Mouse (Mus musculus) CH12.LX (cell line): Measurements from ENCODE around the gene Fcgr4. TPM values are rescaled to one million over a fixed set of nuclear protein-coding genes. Genes with fewer than 3 reads are reported as not detected.
"Not testable (repeated sequence)": the region's sequence is repeated elsewhere in the genome, so short reads cannot be mapped to it uniquely, and the experiment has no call there.

Source experiments
- DNase-seq: peaks from one replicate; pipeline ENCODE4 v3.0.0-alpha.2; 2013; ENCODE audit errors: extremely low read depth
- H3K27ac ChIP-seq: 2 replicates; pipeline ENCODE4 v1.5.1; 2012; ENCODE audit warnings: low read depth, mild to moderate bottlenecking, control low read depth, moderate library complexity; ENCODE audit not compliant: insufficient read depth
- H3K27me3 ChIP-seq: replicated peaks from 2 replicates; pipeline ENCODE3; 2012; ENCODE audit warnings: inconsistent platforms
- H3K36me3 ChIP-seq, 2 experiments: replicated peaks in 1 of 2; 2 replicates each; pipeline versions ENCODE3 to v1.6.1; 2012; ENCODE audit warnings: inconsistent platforms in 1 of 2, low read length in 1 of 2, mild to moderate bottlenecking in 1 of 2, mixed read lengths in 1 of 2, moderate library complexity in 1 of 2; ENCODE audit not compliant: control insufficient read depth in 1 of 2, insufficient read depth in 1 of 2
- H3K4me1 ChIP-seq, 2 experiments: 2 replicates each; pipeline ENCODE4 v1.6.1; 2012; ENCODE audit warnings: inconsistent platforms in 1 of 2, moderate library complexity in 1 of 2; ENCODE audit not compliant: insufficient read depth in 2 of 2, control insufficient read depth in 1 of 2
- H3K4me2 ChIP-seq: 2 replicates; pipeline ENCODE4 v1.6.1; 2012; ENCODE audit warnings: low read depth, mild to moderate bottlenecking, control low read depth; ENCODE audit not compliant: poor library complexity, insufficient read depth, severe bottlenecking
- H3K4me3 ChIP-seq, 3 experiments: fragments of 150-350 bp in 1 of 3; sonication (generic) in 1 of 3; replicated peaks in 1 of 3; 2 replicates each; pipeline versions ENCODE3 to v1.5.1; 2011 to 2012; ENCODE audit warnings: low read depth in 2 of 3, low read length in 2 of 3, mild to moderate bottlenecking in 2 of 3, moderate library complexity in 2 of 3, control low read depth in 1 of 3, improper control_type of control experiment in 1 of 3, inconsistent platforms in 1 of 3, mixed read lengths in 1 of 3; ENCODE audit not compliant: poor library complexity in 1 of 3
- H3K79me2 ChIP-seq: replicated peaks from 2 replicates; pipeline ENCODE4 v1.6.1; 2012; ENCODE audit warnings: mild to moderate bottlenecking, moderate library complexity; ENCODE audit not compliant: control insufficient read depth, poor library complexity, insufficient read depth, severe bottlenecking; ENCODE audit errors: extremely low read depth
- H3K9ac ChIP-seq: 2 replicates; pipeline ENCODE4 v1.6.1; 2012; ENCODE audit warnings: low read depth, mild to moderate bottlenecking, control low read depth, moderate library complexity; ENCODE audit not compliant: insufficient read depth
- H3K9me3 ChIP-seq: replicated peaks from 2 replicates; pipeline ENCODE3; 2012; ENCODE audit warnings: low read length, inconsistent platforms, mixed read lengths
- BHLHE40 ChIP-seq: IDR thresholded peaks from 2 replicates; pipeline ENCODE4 v1.6.1; 2011; ENCODE audit warnings: mild to moderate bottlenecking, low read depth, low read length, improper control_type of control experiment
- EP300 ChIP-seq: IDR thresholded peaks from 2 replicates; pipeline ENCODE4 v1.6.1; 2011; ENCODE audit warnings: low read length, improper control_type of control experiment
- GABPA ChIP-seq: IDR thresholded peaks from 2 replicates; pipeline ENCODE4 v1.6.1; 2012; ENCODE audit warnings: low read depth, low read length, improper control_type of control experiment, inconsistent platforms; ENCODE audit not compliant: insufficient replicate concordance
- KAT2A ChIP-seq: IDR thresholded peaks from 2 replicates; pipeline ENCODE4 v1.6.1; 2012; ENCODE audit warnings: low read length, improper control_type of control experiment, inconsistent platforms; ENCODE audit not compliant: insufficient replicate concordance
- MAZ ChIP-seq: IDR thresholded peaks from 2 replicates; pipeline ENCODE4 v1.6.1; 2012; ENCODE audit warnings: low read depth, mild to moderate bottlenecking, inconsistent platforms, low read length, improper control_type of control experiment, moderate library complexity
- MEF2A ChIP-seq: IDR thresholded peaks from 2 replicates; pipeline ENCODE4 v1.6.1; 2014; ENCODE audit warnings: low read depth, mild to moderate bottlenecking, inconsistent platforms, low read length, improper control_type of control experiment, borderline replicate concordance
- POLR2A ChIP-seq: IDR thresholded peaks from 2 replicates; pipeline ENCODE4 v1.6.1; 2011; ENCODE audit warnings: low read depth, mild to moderate bottlenecking, improper control_type of control experiment, low read length
- RAD21 ChIP-seq: IDR thresholded peaks from 2 replicates; pipeline ENCODE4 v1.6.1; 2011; ENCODE audit warnings: low read depth, mild to moderate bottlenecking, low read length, improper control_type of control experiment, moderate library complexity
- SMC3 ChIP-seq: IDR thresholded peaks from 2 replicates; pipeline ENCODE4 v1.6.1; 2011; ENCODE audit warnings: low read depth, low read length, improper control_type of control experiment
- TCF12 ChIP-seq: IDR thresholded peaks from 2 replicates; pipeline ENCODE4 v1.6.1; 2014; ENCODE audit warnings: low read depth, mild to moderate bottlenecking, inconsistent platforms, low read length, improper control_type of control experiment
- ZMIZ1 ChIP-seq: IDR thresholded peaks from 2 replicates; pipeline ENCODE4 v1.6.1; 2012; ENCODE audit warnings: low read depth, mild to moderate bottlenecking, inconsistent platforms, low read length, improper control_type of control experiment
- ZNF384 ChIP-seq: IDR thresholded peaks from 2 replicates; pipeline ENCODE4 v1.6.1; 2012; ENCODE audit warnings: low read depth, low read length, improper control_type of control experiment, inconsistent platforms
- dilution Hi-C: fragments of 300-500 bp; cut with MboI; formaldehyde crosslinking; loops from 2 replicates; pipeline ENCODE4 v1.14.3; 2020; ENCODE audit warnings: low sequenced_read_pairs; ENCODE audit not compliant: extremely low pct_unique_long_range_greater_than_20kb, extremely low pct_ligation_motif_present
- in situ Hi-C: fragments of 300-500 bp; cut with MboI; formaldehyde crosslinking; loops from 3 replicates; pipeline ENCODE4 v1.14.3; 2019; ENCODE audit warnings: low sequenced_read_pairs, low pct_ligation_motif_present, low pct_unique_long_range_greater_than_20kb, mixed read lengths
- polyA plus RNA-seq: library from polyadenylated mRNA; unstranded; fragments of >175 nt; gene quantifications from 2 replicates; pipeline ENCODE4 v1.2.1, GENCODE M21; 2012; ENCODE audit warnings: low read depth; ENCODE audit not compliant: insufficient read length
- total RNA-seq, 2 experiments: library from RNA; depleted of rRNA; stranded (reverse); fragments of 300-350 nt in 1 of 2; fragments of >200 nt in 1 of 2; gene quantifications; 2 replicates each; pipeline ENCODE4 v1.2.3; 2012 to 2014

Gene Fcgr4
- total and polyA plus RNA-seq, 3 experiments, result 41.8 to 56.8 (median 52.8) TPM

DNA sequence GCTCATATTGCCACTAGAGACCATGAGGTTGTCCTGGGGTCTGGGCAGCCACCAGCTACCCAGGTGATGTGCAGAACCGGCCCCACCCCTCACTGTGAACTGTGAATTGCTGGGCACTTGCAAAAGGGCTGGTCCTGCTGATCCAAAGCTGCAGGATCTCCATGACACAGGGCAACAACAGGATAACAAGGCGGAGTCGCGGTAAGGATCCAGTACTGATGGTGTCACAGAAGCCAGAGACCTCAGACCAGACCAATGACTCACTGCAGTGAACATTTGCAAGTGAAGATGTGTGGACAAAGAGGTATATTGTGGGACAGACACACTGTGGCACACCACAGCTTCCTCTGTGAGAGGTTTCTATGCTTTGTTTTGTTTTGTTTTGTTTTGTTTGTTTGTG is 40.1 kb upstream of the Fcgr4 start:
- dilution Hi-C loops, result no loop called here
- no peak overlapping the region for H3K4me2 ChIP-seq
- in situ Hi-C loops, result loop anchor here (25.0 kb wide), 1 partner anchor 341 kb away; the partner anchor contains the start of gene Olfml2b

GRCm38 (mm10) chr1:170981679-170982078 is 37.0 kb upstream of the Fcgr4 start:
- H3K27me3 ChIP-seq, H3K36me3 ChIP-seq, H3K4me3 ChIP-seq, dilution Hi-C loops, H3K9ac ChIP-seq, H3K27ac ChIP-seq, H3K79me2 ChIP-seq, DNase-seq, H3K9me3 ChIP-seq, H3K4me2 ChIP-seq: not testable (repeated sequence)
- H3K4me1 ChIP-seq, result peaks cover 11 to 47% of the 10 kb centered on the region in 2 experiments; a peak in 3 of 4 replicates
- in situ Hi-C loops, result loop anchor here (5.0 to 25.0 kb wide), 2 partner anchors 69 to 344 kb away; partner anchors contain the start of genes Fcrlb and Olfml2b

More for the DNA sequence above, 40.1 kb upstream of the Fcgr4 start:
- Histone ChIP-seq H3K4me1 (peaks cover 17 to 57% of the 10 kb centered on the region in 2 experiments), H3K27me3 (no peaks in the 10 kb centered on the region), H3K4me3 (no peak overlapping the region), H3K79me2 (no peaks in the 10 kb centered on the region; the same call in 1 of the 2 replicates), H3K9me3 (peaks cover 5% of the 10 kb centered on the region), H3K36me3 (no peaks in the 10 kb centered on the region), H3K27ac (no peak overlapping the region), H3K9ac (no peak overlapping the region)
- TF ChIP-seq ZMIZ1 (no peak), RAD21 (no peak), GABPA (no peak), POLR2A (no peak), EP300 (no peak), SMC3 (no peak), MEF2A (no peak)
- no peak for DNase-seq

DNA sequence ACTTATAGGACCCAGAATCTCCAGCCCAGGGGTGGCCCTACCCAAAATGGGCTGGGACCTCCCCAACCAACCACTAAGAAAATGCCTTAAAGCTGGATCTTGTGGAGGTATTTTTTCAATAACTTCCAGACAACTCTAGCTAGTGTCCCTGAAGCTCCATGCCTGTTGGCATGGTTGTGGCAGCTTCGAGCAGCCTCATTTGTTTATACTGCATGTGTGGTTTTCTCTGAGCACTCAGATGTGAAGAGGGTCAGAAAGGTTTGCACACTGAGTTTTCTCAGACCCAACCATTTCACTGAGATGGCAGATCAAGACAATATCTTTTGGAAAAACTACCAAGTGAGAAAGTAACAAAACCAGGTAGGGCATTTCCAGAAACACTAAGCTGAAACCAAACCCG is 36.4 kb upstream of the Fcgr4 start:
- no peak for DNase-seq
- Histone ChIP-seq H3K79me2 (no peaks in the 10 kb centered on the region), H3K4me3 (no peak overlapping the region), H3K27me3 (no peaks in the 10 kb centered on the region), H3K4me2 (peak overlapping the region; percentile 75; the same call in 1 of the 2 replicates), H3K9ac (no peak overlapping the region), H3K9me3 (peaks cover 6% of the 10 kb centered on the region), H3K27ac (no peak overlapping the region), H3K36me3 (no peaks in the 10 kb centered on the region), H3K4me1 (peaks cover 11 to 41% of the 10 kb centered on the region in 2 experiments; a peak in 3 of 4 replicates)
- in situ Hi-C loops, result loop anchor here (5.0 to 25.0 kb wide), 2 partner anchors 70 to 345 kb away; partner anchors contain the start of genes Fcrlb and Olfml2b
- no peak for TF ChIP-seq ZNF384
- TF ChIP-seq EP300, result no peak; the same call in 1 of the 2 replicates
- TF ChIP-seq MAZ, result no peak
- TF ChIP-seq KAT2A, result no peak
- peak; percentile 31; the same call in 1 of the 2 replicates for TF ChIP-seq BHLHE40
- TF ChIP-seq TCF12, result no peak
- dilution Hi-C loops, result no loop called here
